Mouse (Mus musculus) liver, embryonic 14 days (tissue): Measurements from ENCODE around the gene Adamtsl3. TPM values are rescaled to one million over a fixed set of nuclear protein-coding genes. Genes with fewer than 3 reads are reported as not detected.

Experiments
- polyA plus RNA-seq: library from polyadenylated mRNA; depleted of rRNA; stranded (reverse); fragments of >200 nt; gene quantifications from 2 replicates; pipeline ENCODE4 v1.2.3, GENCODE M21; 2012; rRNA removed

Adamtsl3 gene
- 0.02 and 0.11 TPM in 2 replicates for polyA plus RNA-seq

DNA sequence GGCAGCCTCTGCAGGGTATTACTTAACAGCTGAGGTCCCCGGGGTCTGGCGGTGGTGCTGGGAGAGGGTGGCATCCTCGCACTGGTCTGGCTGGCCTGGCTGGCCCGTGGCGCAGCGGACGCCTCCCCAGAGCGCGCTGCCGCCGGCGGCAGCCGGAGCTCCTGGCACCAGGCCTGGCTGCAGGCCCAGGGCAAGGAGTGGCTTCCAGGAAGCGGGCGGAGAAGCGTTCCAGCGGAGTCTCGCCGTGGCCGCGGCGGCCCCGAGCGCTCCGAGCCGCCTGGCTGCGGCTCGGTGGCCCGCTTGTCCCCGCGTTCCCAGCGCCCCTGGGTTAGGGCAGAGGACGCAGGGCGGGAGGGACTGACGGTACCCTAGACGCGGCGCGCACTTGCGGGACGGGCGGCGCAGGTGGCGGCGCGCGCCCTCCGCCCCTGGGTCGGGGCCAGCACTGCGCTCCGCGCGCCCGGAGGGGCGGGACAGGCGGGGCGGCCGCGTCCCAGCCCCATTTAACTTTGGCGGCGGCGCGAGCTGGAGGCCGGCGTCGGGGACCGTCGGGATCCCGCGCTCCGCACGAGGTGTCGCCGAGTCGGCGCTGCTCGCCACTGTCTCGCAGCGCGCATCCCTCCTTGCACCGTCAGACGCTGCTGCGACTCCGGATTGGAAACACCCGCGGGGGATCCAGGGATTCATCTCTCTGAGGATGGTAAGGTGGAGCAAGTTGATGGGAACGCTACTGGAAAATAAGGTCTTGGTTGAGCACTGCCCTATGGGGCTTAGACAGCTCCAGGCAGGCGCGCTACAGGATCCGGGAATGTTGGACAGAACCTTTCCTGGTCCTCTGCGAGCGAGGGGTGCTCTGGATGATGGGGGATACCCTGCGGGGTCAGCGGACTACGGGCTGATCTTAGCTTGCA, at the start of gene Adamtsl3:
Gene Adamtsl3, plus strand, starts transcription at position 484 of the 911 bp plus-strand sequence.

DNA sequence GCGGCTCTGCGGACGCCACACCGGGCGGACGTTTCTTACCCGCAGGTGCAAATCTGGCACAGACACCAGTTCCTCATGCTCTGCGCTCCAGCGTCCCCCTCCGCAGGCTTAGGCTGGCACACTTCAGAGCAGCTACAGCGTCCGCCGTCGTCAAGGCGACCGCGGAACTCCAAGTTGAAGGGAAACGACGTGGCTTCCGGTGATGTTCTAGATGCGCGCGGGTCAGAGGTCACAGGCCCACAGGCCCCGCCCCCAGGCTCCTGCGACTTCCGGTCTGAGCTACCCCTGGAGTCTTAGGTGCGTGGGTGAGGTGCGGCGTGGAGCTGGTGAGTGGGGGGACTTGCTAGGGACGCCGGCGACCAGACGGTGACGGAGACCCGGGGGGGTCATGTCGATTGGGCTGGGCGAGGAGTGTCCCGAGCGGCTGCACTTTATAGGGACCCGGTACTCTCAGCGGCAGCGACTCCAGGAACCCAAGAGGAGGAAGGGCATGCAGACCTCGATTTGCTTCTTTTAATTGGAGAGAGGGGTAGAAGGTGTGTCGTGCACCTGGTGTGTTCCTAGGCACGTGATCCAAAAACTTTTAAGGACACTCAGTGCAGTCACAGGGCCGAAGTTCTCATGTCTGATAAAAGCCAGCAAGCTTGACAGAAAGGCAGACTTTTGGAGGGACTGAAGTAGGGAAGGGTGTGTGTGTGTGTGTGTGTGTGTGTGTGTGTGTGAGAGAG, 313.0 kb downstream of the Adamtsl3 start, which contains the start of the genes Saxo2 and Efl1:
Gene Saxo2, minus strand, starts transcription at position 176 of the 728 bp plus-strand sequence.
Gene Efl1, plus strand, starts transcription at position 262 of the 728 bp plus-strand sequence.

Other genes starting within 250 kb of the Adamtsl3 start
- 0.07 and 0.12 TPM in 2 replicates for gene Sh3gl3, start 161.9 kb upstream of the Adamtsl3 start, polyA plus RNA-seq